Mouse (Mus musculus) megakaryocyte, embryonic 14.5 days (primary cell): ENCODE measurements around the gene Hist1h4k.

Experiments used
- FLI1 ChIP-seq: IDR thresholded peaks from 2 replicates; pipeline ENCODE4 v1.6.1; 2012; ENCODE audit warnings: low read length, inconsistent platforms, mixed read lengths
- GATA1 ChIP-seq: IDR thresholded peaks from 3 replicates; pipeline ENCODE4 v1.6.1; 2012; ENCODE audit warnings: mixed read lengths, low read length, inconsistent platforms, borderline replicate concordance

- TF ChIP-seq GATA1: no peak
- TF ChIP-seq FLI1: no peak
Measured at GRCm38 (mm10) chr13:21789925-21790324, 39.6 kb upstream of the Hist1h4k start.
